Mouse (Mus musculus) spleen, postnatal 4 days (tissue): ENCODE measurements at regions not wholly inside any gene's neighbourhood (a gene's known extent, or its start where the extent isn't known, plus 50 kb on each side); places are given as distances from the start of the nearest gene placed in this dataset.

ENCODE experiments used
- DNase-seq, 2 experiments: peaks; one replicate each; pipeline ENCODE4 v3.0.0; 2022; ENCODE audit warnings: low spot score in 2 of 2

DNA sequence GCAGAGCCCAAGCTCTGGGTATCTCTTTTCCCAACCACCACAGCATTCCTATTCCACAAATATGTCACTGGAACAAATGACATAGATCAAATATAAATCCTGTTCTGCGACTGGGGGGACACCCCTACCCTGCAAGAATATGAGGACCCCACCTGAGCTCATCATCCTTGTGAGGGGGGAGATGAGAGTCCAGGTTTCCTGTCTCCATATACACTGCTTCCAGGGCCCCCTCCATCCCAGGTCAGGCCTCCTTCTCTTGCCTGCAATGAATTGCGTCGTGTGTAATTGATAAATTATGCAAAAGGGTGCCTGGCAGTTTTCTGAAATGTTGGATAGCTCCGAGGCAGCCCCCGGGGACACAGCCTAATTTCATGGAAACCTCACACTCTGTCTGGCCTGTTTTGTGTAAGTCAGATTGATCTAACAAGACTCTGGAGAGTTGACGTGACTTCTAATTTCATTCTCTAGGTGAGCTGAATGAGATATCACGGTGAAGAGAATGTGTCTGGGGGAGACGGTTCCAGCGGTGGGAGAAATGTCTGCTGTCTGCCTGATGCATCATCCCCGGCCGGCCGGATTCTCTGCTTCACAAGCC is 110.3 kb upstream of the Tle3 start:
- no peak for DNase-seq

DNA sequence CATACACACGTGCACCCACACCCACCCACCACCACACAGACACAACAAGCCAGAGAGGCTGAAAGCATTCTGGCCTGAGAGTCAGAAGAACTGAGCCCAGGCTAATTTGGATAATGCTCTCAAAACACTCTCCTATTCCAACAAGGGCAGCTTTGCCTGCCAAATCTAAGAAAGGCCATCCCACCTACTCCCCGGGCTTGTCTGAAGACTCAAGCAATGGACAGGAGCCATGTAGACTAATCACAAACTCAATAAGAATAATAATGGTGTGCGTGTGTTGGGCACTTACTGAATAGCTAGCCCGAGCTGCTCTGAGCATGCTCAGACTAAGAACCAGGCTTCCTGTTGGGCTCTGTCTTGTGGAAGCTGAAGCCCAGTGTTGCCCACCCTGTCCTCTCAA is 108.8 kb upstream of the Tle3 start:
- DNase-seq, result no peak

DNA sequence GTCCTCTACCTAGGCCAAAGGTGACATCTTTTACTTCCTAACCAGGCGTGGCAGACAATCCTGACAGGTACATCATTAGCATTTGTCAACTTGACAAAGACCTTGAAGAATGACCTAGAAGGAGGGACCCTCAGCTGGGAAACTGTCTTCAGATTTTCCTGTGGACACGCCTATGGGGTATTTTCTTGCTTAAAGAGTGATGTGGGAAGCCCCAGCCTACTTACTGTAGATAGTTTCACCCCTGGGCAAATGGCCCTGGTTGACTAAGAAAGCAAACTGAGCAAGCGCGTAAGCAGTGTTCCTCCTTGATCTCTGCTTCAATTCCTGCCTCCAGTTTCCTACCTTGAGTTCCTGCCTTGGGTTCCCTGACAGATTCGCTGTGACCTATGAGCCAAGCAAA is 106.7 kb upstream of the Tle3 start:
- no peak for DNase-seq

DNA sequence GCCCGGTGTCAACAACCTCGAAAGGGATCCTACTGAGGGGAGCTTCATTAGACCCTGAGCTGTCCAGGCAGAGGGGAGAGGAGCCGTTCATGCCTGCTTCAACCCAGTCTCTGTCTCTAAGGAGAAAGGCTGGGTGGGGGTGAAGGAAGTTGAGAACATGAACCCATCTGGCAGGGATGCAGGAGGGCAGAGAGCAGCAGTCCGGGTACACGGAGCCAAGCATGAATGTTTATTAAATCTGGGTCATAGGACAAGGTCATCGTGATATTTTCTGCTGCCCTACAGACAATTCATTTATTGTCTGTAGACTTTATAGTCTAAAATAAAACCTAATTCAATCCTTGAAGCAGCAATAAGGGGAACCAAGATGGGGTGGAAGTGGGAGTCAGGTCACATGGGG is 105.2 kb upstream of the Tle3 start:
- no peak for DNase-seq

DNA sequence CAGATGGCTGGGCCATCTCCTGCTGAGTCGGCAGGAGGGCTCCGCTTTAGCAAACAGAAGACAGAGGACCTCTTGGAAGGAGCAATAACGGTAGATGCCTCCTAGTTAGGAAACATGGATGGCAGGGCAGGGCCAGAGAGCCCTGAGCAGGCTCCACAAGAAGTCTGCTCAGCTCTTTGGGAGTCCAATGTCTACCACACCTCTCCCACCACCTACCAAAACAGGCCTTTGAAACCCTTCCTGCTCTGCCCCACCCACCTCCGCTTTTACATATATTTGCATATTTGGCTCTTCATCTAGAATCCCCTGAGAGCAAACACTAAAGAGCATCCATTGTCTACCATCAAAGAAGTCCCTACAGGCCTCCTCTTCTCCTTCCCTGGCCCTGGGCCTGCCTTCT is 104.6 kb upstream of the Tle3 start:
- DNase-seq, result no peak

DNA sequence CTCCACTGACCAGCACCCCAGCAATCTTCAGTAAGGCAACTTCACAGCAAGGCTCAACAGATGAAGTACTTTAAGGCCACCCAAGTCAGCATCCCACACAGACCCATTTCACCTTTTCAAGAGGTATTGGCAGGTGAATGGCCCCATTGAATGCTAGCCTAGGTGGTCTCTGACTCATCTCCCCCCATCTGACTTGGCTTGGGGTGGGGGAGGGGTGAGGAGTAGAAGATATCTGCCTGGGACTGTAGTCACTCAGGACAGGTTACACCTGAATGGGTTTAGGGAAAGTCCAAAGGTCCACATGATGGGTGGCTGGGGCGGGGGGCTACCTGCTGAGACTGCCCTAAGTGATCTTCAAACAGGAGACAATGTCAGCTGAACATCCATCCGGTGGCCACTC is 104.0 kb upstream of the Tle3 start:
- no peak for DNase-seq

DNA sequence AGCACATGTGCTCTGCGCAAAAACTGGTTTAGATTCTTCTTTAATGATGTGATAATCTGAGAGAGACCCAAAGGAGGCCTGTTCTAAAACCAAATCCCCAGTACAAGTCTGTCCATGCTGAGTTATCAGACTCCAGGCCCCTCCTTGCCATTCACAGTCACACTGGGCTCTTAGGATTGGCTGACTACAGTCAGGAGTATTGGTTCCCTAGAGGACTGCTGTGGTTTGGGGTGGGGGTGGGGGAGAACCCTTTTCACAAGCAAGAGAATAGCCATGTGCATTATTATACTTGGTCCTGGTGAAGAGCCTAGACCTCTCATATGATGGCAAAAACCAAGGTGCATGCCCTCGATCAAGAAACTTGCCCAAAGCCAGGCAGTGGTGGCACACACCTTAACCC is 103.5 kb upstream of the Tle3 start:
- no peak for DNase-seq

DNA sequence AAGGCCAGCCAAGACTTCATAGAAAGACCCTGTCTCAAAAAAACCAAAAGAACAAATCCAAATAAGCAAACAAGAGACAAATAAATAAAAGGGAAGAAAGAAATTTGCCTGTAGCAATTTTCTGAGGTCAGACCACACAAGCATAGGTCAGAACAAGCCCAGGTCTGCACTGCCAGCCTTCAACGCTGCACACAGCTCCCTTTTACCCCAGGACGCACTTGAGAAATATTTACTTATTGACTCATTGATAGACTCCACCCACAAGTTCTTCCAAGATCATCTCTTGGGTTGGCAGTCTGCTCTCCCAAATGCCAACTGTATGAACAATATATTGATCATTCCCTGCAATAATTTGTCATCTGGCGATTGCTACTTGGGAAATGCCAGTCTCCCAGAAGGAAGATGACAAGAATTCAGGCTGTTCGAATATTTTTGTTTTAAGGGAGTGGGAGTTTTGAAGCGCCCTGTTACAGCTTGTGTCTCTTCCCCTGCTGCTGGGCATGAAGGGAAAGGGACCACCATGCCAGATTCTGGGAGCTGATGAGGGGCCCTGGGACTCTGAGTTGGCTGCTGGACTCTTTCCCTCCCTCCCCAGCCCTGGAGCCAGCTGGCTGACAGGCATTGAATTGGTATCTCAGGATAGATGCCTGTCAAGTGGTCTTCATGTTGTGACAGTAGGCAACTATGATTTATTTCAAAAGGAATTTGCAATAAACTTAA is 102.9 kb upstream of the Tle3 start:
- no peak for DNase-seq

DNA sequence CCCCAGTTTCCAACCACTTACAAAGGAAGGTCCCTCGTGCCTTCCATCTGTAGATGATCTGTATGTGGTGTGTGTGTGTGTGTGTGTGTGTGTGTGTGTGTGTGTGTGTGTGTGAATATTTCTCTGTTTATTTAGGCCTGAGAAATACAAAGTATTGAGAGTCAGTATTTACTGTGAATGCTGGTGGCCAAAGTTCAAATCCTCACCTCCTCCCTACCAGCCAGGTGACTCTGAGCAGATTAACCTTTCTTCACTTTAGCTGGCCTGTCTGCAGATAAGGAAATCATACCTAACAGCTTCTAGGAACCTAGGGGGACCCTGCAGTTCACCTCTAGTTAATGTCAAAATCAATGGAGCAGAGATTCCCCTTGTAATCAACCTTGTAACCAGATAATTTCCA is 100.9 kb upstream of the Tle3 start:
- DNase-seq, result no peak

DNA sequence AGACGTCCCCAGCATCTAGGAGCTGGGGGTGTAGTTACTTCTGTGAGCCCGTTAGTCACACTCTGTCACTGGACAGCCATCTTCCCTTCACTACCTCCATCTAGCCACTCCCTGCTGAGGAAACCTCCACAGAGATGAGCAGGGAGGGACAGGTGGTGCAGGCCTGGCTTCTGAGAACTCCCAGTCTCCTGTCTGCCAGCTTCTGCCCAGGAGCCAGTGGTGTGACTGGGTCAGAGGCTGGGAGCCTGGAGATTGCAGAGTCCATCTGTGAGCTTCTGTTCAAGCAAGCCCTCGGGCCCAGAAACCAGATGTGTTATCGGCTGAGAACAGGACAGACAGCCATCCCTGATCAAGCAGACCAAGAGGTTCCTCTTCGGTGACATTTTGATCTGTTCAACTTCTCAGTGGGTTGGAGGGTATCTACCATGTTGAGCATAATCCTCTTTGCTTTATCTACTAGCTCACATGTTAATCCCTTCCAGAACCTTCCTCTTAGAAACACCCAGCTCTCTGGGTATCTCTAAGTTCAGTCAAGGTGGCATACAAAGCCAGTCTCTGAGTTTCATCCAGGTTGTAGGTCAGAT is 100.3 kb upstream of the Tle3 start:
- DNase-seq, result no peak

DNA sequence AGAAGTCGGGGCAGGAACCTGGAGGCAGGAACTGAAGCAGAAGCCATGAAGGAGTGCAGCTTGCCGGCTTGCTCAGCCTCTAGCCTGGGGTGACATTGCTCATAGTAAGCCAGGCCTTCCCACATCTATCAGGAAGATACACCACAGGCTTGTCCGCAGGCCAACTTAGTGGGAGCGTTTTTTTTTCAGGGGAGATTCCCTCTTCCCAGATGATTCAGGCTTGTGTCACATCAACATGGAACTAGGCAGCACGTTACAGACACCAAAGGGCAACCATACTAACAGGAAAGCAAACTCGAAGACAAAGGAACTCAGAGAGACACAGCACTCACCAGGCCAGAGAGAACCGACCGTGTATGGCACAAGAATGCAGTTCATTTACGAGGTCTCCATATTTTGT is 98.1 kb upstream of the Tle3 start:
- DNase-seq, result no peak

DNA sequence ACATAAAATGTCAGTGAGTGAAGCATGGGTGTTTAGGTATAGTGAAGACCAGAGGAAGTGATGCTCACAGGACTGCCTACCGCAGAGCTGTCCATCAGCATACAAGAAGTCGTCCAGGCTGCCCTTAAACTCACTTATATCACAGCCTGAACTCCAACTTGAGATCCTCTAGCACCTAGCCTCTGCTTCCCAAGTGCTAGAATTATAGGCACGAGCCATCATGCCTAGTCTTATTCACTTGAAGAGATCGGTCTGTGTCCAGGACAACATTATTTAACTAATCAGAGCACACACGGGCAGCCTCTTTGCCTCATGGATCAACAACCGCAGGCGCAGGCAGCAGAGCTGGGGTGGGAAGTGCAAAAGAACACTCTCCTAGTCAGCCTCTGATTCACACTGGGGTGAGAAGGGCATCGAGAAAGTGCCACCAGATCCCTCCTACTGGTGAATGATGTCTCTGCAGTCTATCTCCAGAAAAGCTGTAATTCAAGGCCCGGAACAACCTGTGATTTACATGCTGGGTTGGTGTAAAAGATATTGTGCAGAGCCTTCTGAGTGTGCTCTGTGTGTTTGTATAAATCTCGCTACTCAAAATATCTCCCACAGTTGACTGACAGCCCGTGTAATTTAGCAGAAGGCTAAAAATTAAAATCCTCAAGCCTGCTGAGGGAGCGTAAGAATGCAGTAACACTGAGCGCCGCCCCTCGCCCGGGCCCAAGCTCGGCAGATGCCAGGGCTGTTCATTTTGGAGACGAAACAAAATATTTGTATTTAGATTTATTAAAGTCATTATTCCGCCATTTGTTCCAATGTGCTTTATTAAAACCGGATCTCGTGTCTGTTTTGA is 94.6 kb upstream of the Tle3 start:
- DNase-seq, result peak in 1 of 2 experiments; percentile 30

DNA sequence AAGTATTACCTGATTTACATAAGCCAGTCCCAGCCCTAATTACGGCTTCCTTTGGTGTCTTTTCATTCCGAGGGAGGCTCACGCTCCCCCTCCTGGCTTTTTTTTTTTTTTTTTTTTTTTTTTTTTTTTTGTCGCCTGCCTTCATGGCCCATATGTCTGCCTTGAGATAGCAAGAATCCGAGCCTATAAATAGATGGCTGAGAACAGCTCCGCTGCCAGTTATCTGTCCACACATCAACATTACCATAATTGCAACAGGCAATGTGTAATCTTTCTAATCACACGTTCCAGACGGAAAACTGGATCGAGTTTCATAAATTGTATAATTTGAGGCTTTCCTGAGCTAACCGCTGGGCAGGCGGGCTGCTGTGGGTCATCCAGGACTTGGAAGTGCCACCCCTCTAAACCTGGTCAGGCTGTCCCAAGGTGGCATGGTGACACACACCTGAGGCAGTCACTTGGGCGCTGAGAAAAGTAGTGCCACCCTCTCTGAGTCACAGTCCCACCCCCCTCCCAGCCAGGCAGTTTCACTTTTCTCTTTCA is 93.9 kb upstream of the Tle3 start:
- DNase-seq, result no peak

DNA sequence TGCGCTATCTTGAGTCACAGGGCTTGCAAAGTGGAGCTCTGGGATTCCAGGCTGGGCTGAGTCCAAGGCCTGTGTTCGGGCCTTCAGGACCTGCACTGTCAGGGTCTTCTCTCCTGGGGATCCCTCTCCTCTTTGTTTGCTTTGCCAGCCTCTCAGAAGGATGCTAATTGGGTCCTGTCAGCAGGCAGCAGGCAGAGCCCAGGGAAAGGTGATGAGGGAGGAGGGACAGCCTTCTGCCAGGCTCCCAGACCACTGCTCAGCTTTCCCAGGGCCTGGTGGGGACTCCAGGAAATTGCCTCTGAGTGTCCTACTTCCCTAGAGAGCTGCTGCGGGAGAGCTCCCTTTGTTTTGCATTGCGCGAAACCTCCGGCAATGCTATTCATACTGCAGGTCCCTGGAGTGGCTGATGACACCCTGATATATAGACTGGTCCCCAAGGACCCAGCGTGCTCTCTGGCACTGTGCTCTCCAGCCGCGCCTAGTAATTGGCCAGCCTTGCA is 93.1 kb upstream of the Tle3 start:
- DNase-seq, result no peak

DNA sequence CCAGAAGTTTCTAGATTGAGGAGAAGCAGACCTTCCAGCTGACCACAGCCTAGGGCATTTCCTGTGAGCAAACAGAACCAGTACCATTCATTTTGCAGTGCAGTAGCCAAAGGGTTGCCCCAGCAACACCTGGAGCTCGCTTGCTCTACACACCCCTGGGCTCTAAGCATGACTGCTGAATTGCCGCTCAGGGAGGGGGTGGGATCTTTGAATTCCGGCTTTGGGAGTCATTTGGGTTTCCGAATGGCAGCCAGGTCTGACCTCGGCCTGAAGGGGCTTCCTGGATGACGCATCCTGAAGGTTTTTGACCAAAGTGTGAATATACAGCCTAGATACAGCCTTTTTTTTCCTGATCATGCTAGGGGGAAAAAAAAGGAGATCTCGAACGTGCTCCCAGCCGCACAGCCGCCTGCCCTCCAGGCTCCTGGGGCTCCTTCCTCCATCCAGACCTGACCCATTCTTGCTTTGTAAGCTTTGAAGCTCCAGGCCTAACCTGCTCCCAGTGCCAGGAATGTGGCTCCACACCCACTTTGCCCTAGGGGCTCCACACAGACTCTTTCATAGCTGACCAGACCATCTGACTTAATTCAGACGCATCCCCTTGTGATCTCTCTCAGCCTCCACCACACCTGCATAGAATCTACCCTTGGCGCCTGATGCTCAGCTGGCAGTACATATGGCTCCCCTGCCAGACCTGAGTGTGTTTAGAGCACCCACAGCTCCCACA is 91.1 kb upstream of the Tle3 start:
- DNase-seq, result no peak

DNA sequence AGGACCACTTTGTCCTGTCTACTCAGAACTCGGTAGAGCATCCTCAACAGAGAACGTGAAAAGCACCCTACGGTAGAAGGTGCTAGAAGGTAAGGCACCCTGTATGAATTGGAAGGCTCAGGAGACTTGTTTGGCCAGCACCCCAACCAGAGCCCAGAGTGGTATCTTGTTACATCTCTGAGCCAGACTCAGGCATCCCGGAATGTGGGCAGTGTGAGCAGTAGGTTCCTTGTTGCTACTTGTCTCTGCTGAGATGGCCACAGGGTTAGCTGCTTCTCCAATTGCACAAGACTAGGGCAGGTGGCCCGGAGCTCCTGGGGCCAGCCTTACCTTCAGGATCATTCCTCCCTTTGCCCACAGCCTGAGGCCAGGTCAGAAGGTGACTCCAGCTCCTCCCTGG is 88.9 kb upstream of the Tle3 start:
- no peak for DNase-seq

DNA sequence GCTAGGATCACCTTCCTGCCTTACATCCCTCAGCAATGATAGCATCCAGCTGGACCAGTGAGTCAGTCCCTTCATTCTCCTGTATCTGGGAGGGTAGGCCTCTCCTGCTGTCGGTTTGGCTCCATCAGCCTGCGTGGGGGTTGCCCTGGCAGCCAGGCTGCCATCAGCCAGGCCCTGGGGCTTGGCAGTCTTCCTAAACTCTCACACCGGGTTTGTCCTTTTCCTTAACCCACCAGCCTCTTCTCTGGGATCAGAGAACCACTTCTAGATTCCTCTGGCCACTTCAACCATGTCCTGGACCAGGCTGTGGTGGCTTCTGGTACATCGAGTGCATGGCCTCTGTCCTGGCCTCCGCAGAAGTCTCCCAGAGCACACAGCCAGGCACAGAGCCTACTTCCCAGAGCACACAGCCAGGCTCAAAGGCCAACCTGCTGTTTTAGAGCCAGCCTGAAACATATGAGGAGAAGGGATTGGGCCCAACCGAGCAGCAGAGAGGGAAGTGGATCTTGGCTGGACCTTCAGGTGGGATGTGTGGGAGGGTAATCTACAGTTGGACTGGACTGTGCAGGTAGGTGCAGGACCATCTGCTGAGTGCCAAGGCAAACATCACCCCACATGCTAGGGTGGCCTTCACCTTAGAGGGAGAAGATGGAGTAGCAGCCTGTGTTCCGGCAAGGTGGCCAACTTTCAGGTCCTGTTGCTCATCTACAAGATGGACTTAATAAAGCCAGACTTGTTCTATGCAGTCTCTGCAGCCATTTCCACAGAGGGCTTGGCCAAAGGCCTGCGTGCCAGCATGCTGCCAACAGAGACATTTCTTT is 87.8 kb upstream of the Tle3 start:
- DNase-seq, result no peak

DNA sequence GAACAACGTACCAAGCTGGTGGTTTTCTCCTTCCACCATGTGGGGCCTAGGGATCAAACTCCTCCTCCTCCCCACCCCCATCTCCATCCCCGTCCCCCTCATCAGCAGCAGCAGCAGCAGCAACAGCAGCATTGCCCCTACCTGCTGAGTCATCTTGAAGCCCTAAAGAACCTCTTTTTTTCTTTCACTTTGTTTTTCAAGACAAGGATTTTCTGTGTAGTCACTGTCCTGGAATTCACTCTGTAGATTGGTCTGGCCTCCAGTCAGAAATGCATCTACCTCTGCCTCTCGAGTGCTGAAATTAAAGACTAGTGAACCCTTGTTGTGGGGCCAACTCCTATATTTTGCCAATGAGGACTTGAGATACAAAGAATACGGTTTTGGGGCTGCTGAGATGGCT is 85.6 kb upstream of the Tle3 start:
- DNase-seq, result no peak

DNA sequence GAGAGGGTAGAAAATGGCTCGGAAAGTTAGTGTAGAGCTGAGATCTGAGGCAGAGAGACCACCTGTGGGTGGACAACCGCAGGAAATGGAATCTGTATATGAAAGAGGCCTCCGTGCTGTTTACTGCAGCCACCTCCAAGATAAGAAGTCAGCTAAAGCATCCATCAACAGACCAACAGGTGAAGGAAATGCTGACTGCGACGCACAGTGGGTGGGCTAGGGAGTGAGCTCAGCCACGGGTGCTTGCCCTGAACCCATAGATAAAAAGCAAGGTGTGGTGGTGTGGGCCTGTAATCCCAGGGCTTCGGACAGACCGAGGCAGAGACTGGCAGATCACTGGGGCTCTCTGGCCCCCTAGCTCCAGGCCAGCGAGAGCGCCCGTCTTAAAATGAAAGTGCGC is 83.0 kb upstream of the Tle3 start:
- DNase-seq, result no peak

DNA sequence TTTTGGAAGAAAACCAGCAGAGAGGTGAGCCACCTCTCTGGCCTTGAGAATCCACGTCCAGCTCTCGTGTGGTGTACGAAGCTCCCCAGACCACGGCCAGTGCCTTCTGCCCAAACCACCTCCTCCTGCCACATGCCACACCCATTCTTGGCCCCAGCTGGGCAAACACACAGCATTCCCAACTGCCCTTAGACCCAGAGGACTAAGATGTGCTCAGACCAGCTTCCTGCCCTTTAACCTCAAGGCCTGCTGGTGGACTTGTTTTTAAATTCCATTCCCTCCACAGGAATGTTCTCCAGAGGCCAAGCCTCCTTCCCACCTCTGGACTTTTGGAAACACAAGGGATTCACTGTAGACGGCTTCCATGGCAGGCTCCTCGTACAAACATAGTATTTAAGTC is 82.5 kb upstream of the Tle3 start:
- DNase-seq, result no peak

DNA sequence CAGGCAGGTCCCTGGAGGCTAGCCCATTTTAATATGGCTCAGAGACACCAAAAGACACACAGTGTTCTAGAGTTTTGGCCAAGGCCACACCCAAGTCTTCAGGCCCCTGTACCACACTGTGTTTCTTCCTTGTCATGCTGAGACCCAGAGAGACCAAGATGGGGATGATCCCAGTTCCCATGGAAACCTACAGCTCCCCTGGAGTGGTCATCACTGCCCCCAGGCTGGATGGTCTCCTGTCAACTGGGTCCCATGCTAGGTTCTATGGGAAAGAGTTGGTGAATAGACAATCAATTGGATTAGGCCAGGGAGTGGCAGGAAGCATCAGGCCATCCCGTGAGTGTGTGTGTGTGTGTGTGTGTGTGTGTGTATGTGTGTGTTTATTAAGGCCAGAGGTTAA is 80.5 kb upstream of the Tle3 start:
- no peak for DNase-seq
